Mouse (Mus musculus): Measurements from ENCODE around the gene Serpina3a. TPM values are rescaled to one million over a fixed set of nuclear protein-coding genes. Genes with fewer than 3 reads are reported as not detected.

Serpina3a gene
- polyA plus RNA-seq, 1 experiment from 2014 or later = not detected

DNA sequence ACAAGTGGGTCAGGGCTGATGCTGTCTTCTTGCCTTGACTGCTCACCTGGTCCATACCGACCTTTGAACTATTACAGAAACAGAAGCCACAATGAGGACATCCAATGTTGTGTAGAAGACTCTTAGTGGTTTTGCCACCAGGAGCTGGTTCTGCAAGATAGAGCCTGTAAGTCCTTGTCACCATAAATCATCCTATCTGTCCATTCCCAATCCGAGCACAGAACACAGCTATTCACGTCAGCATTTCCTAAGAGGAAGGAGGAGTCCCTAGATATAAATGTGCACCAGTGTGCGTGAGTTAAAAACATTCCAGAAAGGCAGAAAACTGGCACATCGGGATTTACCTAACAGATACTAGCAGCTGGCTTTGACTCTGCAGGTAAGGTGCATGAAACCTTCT, 15.2 kb downstream of the Serpina3a start, which contains the start of gene Serpina3b:
Gene Serpina3b (plus strand): TSS at position 301 of the 400 bp plus-strand sequence.
- H3K27me3 ChIP-seq (ENCODE audit: control insufficient read depth, insufficient read depth, low read length) = no peaks in the 10 kb centered on the region
- no peak within 1 kb of the TSS for H3K27ac ChIP-seq (replicated peaks)
- no peak within 1 kb of the TSS for H3K4me2 ChIP-seq (replicated peaks; ENCODE audit: low read depth)
- H3K9me3 ChIP-seq (ENCODE audit: control insufficient read depth, low read length) = no peaks in the 10 kb centered on the region
- WGBS = 73% methylated on average over 5 of the region's 5 CpGs
- no peak for DNase-seq (ENCODE audit: low spot score)
- no peaks in the 10 kb centered on the region for H3K36me3 ChIP-seq (ENCODE audit: control insufficient read depth, insufficient read depth, low read length)
- ATAC-seq (ENCODE audit: low FRiP score, low TSS enrichment) = no peak
- no peak within 1 kb of the TSS for H3K4me3 ChIP-seq (ENCODE audit: low read depth, low read length)
- TF ChIP-seq CTCF (IDR thresholded peaks at IDR 0.05; ENCODE audit: low read depth) (no peak), EP300 (optimal IDR thresholded peaks at IDR 0.05) (no peak)
- no peak within 1 kb of the TSS for H3K9ac ChIP-seq (ENCODE audit: low read length)
- no peaks in the 10 kb centered on the region for H3K4me1 ChIP-seq (replicated peaks; ENCODE audit: control insufficient read depth, insufficient read depth)

DNA sequence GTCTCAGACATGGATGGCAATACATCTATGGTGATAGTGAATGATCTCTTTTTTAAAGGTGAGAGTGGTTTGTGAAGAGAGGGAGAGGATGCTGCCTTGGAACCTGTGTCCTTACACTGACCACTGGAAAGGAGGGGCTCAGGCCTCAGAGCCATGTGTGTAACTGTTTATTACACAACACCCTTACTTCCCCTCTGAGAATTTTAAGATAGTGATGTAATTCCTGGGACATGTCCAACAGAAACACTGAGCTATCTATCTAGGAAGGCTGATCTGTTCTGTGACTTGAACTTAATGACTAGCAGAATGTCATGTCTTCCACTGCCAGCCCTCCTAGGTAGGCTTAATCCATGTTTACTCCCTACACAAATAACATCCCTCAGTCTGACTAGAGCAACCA, 18.5 kb downstream of the Serpina3a start:
- Histone ChIP-seq H3K27me3 (ENCODE audit: control insufficient read depth, insufficient read depth, low read length) (no peaks in the 10 kb centered on the region), H3K4me1 (replicated peaks; ENCODE audit: control insufficient read depth, insufficient read depth) (no peaks in the 10 kb centered on the region), H3K9me3 (ENCODE audit: control insufficient read depth, low read length) (no peaks in the 10 kb centered on the region), H3K4me2 (replicated peaks; ENCODE audit: low read depth) (no peak overlapping the region), H3K4me3 (ENCODE audit: low read depth, low read length) (no peak overlapping the region), H3K36me3 (ENCODE audit: control insufficient read depth, insufficient read depth, low read length) (no peaks in the 10 kb centered on the region), H3K9ac (ENCODE audit: low read length) (no peak overlapping the region), H3K27ac (replicated peaks) (no peak overlapping the region)
- no peak for DNase-seq (ENCODE audit: low spot score)
- no peak for ATAC-seq (ENCODE audit: low FRiP score, low TSS enrichment)
- TF ChIP-seq CTCF (IDR thresholded peaks at IDR 0.05; ENCODE audit: low read depth) (no peak), EP300 (optimal IDR thresholded peaks at IDR 0.05) (no peak)

DNA sequence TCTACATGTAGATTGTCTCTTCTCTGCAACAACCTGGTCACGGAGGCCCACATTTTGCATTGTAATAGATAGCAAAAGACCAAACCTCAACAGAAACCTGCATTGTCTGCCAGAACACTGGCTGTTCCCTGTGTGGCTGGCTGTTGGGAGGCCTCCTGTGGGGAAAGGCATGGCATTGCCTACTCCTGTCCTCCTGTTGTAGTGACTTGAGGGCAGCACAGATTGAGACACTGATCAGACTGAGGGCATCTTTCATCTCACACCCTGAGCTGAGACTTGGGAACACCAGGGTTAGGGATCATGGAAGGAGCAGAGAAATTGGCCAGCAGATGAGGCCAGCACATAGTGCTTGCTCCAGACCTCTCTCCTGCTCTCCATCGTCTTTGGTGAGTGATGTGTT, 25.7 kb downstream of the Serpina3a start:
- TF ChIP-seq CTCF (IDR thresholded peaks at IDR 0.05; ENCODE audit: low read depth) (no peak), EP300 (optimal IDR thresholded peaks at IDR 0.05) (no peak)
- Histone ChIP-seq H3K27me3 (ENCODE audit: control insufficient read depth, insufficient read depth, low read length) (no peaks in the 10 kb centered on the region), H3K9me3 (ENCODE audit: control insufficient read depth, low read length) (no peaks in the 10 kb centered on the region), H3K27ac (replicated peaks) (no peak overlapping the region), H3K4me2 (replicated peaks; ENCODE audit: low read depth) (no peak overlapping the region), H3K36me3 (ENCODE audit: control insufficient read depth, insufficient read depth, low read length) (no peaks in the 10 kb centered on the region), H3K9ac (ENCODE audit: low read length) (no peak overlapping the region), H3K4me1 (replicated peaks; ENCODE audit: control insufficient read depth, insufficient read depth) (no peaks in the 10 kb centered on the region), H3K4me3 (ENCODE audit: low read depth, low read length) (no peak overlapping the region)
- ATAC-seq (ENCODE audit: low FRiP score, low TSS enrichment) (no peak), DNase-seq (ENCODE audit: low spot score) (no peak)
- WGBS = 74% methylated on average over 2 of the region's 2 CpGs

DNA sequence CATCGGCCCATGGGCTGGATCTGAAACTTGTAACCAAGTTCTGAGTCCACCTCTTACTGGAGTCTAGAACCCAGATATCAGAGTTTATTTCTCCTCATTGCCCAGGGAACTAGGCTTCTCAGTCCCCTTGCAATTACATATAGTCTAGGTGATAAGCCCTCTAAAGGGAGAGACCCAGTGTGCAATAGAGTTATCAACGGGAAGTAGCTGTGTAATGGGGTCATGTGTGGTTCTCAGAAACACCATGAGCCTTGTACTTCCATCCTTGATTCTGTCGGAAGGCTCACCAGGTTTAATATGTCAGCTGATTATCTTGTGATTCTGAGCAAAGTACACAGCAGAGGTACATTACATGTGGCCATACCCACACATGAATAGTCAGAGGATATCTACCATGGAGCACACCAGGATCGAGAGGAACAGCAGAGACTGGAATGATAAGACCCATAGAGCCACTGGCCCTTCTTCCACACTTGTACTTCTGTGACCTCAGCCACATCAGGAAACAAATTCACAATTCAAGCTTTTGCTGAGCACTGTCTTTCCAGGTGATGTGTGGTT, 28.1 kb downstream of the Serpina3a start:
- no peak for TF ChIP-seq EP300 (optimal IDR thresholded peaks at IDR 0.05)
- no peak for TF ChIP-seq CTCF (IDR thresholded peaks at IDR 0.05; ENCODE audit: low read depth)
- DNase-seq (ENCODE audit: low spot score) (peak; percentile 6), ATAC-seq (ENCODE audit: low FRiP score, low TSS enrichment) (no peak)
- H3K27me3 ChIP-seq (ENCODE audit: control insufficient read depth, insufficient read depth, low read length) = no peaks in the 10 kb centered on the region
- no peaks in the 10 kb centered on the region for H3K4me1 ChIP-seq (replicated peaks; ENCODE audit: control insufficient read depth, insufficient read depth)
- H3K4me3 ChIP-seq (ENCODE audit: low read depth, low read length) = no peak overlapping the region
- H3K9ac ChIP-seq (ENCODE audit: low read length) = no peak overlapping the region
- 88% methylated on average over 4 of the region's 4 CpGs for whole genome bisulfite sequencing
- H3K9me3 ChIP-seq (ENCODE audit: control insufficient read depth, low read length) = no peaks in the 10 kb centered on the region
- H3K27ac ChIP-seq (replicated peaks) = no peak overlapping the region
- H3K4me2 ChIP-seq (replicated peaks; ENCODE audit: low read depth) = no peak overlapping the region
- H3K36me3 ChIP-seq (ENCODE audit: control insufficient read depth, insufficient read depth, low read length) = no peaks in the 10 kb centered on the region

DNA sequence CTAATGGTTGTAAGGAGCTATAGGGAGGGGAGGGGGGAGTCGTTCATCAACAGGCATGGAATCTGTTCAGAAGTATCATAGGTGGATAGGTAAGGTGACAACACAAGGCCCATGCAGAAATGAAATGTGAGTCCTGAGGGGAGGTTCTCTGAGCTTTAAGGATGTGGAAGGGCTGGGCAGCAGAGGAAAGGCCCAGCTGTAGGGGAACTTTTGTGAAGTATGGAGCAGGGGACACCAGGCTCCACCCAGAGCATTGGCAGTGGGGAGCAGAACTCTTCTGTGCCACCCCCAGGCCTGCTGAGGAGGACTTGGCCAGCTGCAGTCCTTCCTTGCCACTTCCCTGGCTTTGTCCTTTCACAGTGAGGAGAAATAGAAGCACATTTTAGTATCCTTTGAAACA, 29.0 kb downstream of the Serpina3a start:
- H3K36me3 ChIP-seq (ENCODE audit: control insufficient read depth, insufficient read depth, low read length) = no peaks in the 10 kb centered on the region
- TF ChIP-seq CTCF (IDR thresholded peaks at IDR 0.05; ENCODE audit: low read depth) (no peak), EP300 (optimal IDR thresholded peaks at IDR 0.05) (no peak)
- no peak overlapping the region for H3K9ac ChIP-seq (ENCODE audit: low read length)
- no peaks in the 10 kb centered on the region for H3K4me1 ChIP-seq (replicated peaks; ENCODE audit: control insufficient read depth, insufficient read depth)
- no peak overlapping the region for H3K4me3 ChIP-seq (ENCODE audit: low read depth, low read length)
- DNase-seq (ENCODE audit: low spot score) (peak; percentile 3), ATAC-seq (ENCODE audit: low FRiP score, low TSS enrichment) (no peak)
- no peak overlapping the region for H3K27ac ChIP-seq (replicated peaks)
- WGBS = 80% methylated on average over 1 of the region's 1 CpGs
- H3K27me3 ChIP-seq (ENCODE audit: control insufficient read depth, insufficient read depth, low read length) = no peaks in the 10 kb centered on the region
- no peaks in the 10 kb centered on the region for H3K9me3 ChIP-seq (ENCODE audit: control insufficient read depth, low read length)
- no peak overlapping the region for H3K4me2 ChIP-seq (replicated peaks; ENCODE audit: low read depth)

DNA sequence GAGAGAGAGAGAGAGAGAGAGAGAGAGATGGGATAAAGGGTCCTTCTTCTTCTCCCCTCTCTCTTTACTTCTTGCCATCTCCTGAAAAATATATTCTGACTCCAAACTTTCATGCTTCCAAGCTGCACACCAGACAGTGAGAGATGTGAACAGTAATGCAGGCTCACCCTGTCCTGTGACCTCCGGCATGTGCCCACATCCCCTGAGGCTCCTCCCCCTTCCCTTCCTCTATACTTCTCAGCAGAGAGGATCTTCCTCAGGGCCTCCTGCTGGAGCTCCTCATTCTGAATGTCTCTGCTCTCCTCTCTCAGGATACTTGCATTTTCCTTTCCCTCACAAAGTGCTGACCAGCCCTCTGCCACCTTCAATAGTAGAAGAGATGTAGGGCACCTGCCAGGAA, 29.9 kb downstream of the Serpina3a start:
- H3K9ac ChIP-seq (ENCODE audit: low read length) = no peak overlapping the region
- no peak overlapping the region for H3K4me2 ChIP-seq (replicated peaks; ENCODE audit: low read depth)
- 22% methylated on average over 1 of the region's 1 CpGs for WGBS
- H3K27ac ChIP-seq (replicated peaks) = no peak overlapping the region
- H3K4me1 ChIP-seq (replicated peaks; ENCODE audit: control insufficient read depth, insufficient read depth) = no peaks in the 10 kb centered on the region
- no peaks in the 10 kb centered on the region for H3K36me3 ChIP-seq (ENCODE audit: control insufficient read depth, insufficient read depth, low read length)
- no peak for TF ChIP-seq CTCF (IDR thresholded peaks at IDR 0.05; ENCODE audit: low read depth)
- no peak for TF ChIP-seq EP300 (optimal IDR thresholded peaks at IDR 0.05)
- no peaks in the 10 kb centered on the region for H3K9me3 ChIP-seq (ENCODE audit: control insufficient read depth, low read length)
- ATAC-seq (ENCODE audit: low FRiP score, low TSS enrichment) = no peak
- DNase-seq (ENCODE audit: low spot score) = peak; percentile 8
- no peak overlapping the region for H3K4me3 ChIP-seq (ENCODE audit: low read depth, low read length)
- no peaks in the 10 kb centered on the region for H3K27me3 ChIP-seq (ENCODE audit: control insufficient read depth, insufficient read depth, low read length)

Data from stomach, postnatal 0 days (tissue).